Mouse (Mus musculus): Measurements from ENCODE around the gene Mpv17l2.

Gene Mpv17l2

GRCm38 (mm10) chr8:70766571-70767440 is 6.1 kb upstream of the Mpv17l2 start:
- DNase-seq, result peak; percentile 61 to 71

GRCm38 (mm10) chr8:70765838-70766570 is 5.3 kb upstream of the Mpv17l2 start:
- DNase-seq, result peak in 1 of 2 experiments; percentile 36

GRCm38 (mm10) chr8:70765329-70765728 is 4.6 kb upstream of the Mpv17l2 start:
- no peak for DNase-seq

GRCm38 (mm10) chr8:70764676-70765075 is 3.9 kb upstream of the Mpv17l2 start:
- no peak for DNase-seq

- no peak for DNase-seq
These were observed 3.3 kb upstream of the Mpv17l2 start for GRCm38 (mm10) chr8:70764026-70764425.

- DNase-seq, result peak; percentile 71 to 83
These were observed 2.6 kb upstream of the Mpv17l2 start for GRCm38 (mm10) chr8:70763354-70763753.

GRCm38 (mm10) chr8:70762118-70762517 is 1.4 kb upstream of the Mpv17l2 start:
- peak in 1 of 2 experiments; percentile 12 for DNase-seq

GRCm38 (mm10) chr8:70760350-70760749 is 396 bp downstream of the Mpv17l2 start:
- no peak for DNase-seq

GRCm38 (mm10) chr8:70758616-70759561 is 1.9 kb downstream of the Mpv17l2 start:
- DNase-seq, result peak; percentile 50 to 60

GRCm38 (mm10) chr8:70758308-70758615 is 2.5 kb downstream of the Mpv17l2 start:
- no peak for DNase-seq

GRCm38 (mm10) chr8:70757523-70758307 is 3.0 kb downstream of the Mpv17l2 start:
- DNase-seq, result peak; percentile 45 to 59

GRCm38 (mm10) chr8:70756476-70757040 is 4.2 kb downstream of the Mpv17l2 start:
- peak; percentile 5 to 15 for DNase-seq

GRCm38 (mm10) chr8:70755661-70756475 is 4.9 kb downstream of the Mpv17l2 start:
- peak; percentile 19 to 50 for DNase-seq

GRCm38 (mm10) chr8:70754871-70755660 is 5.7 kb downstream of the Mpv17l2 start:
- peak; percentile 88 to 92 for DNase-seq

GRCm38 (mm10) chr8:70754043-70754870 is 6.5 kb downstream of the Mpv17l2 start, which contains the start of gene Rab3a:
TSS of gene Rab3a (plus strand) at chr8:70754679.
- peak; percentile 94 to 96 for DNase-seq

- peak; percentile 56 to 71 for DNase-seq
These were observed 7.6 kb downstream of the Mpv17l2 start for GRCm38 (mm10) chr8:70753151-70753550.

- peak; percentile 74 to 88 for DNase-seq
These were observed 8.6 kb downstream of the Mpv17l2 start for GRCm38 (mm10) chr8:70752000-70752764.

GRCm38 (mm10) chr8:70750128-70750680 is 10.5 kb downstream of the Mpv17l2 start:
- no peak for DNase-seq

Measured in cerebellum, postnatal 25 days (tissue).